Mouse (Mus musculus) cerebellum, postnatal 4 days (tissue): ENCODE results near the gene Nup205.

ENCODE experiments used
- DNase-seq, 2 experiments: peaks; one replicate each; pipeline ENCODE4 v3.0.0; 2022; ENCODE audit warnings: low spot score in 2 of 2, mixed read lengths in 1 of 2

The Nup205 gene

DNA sequence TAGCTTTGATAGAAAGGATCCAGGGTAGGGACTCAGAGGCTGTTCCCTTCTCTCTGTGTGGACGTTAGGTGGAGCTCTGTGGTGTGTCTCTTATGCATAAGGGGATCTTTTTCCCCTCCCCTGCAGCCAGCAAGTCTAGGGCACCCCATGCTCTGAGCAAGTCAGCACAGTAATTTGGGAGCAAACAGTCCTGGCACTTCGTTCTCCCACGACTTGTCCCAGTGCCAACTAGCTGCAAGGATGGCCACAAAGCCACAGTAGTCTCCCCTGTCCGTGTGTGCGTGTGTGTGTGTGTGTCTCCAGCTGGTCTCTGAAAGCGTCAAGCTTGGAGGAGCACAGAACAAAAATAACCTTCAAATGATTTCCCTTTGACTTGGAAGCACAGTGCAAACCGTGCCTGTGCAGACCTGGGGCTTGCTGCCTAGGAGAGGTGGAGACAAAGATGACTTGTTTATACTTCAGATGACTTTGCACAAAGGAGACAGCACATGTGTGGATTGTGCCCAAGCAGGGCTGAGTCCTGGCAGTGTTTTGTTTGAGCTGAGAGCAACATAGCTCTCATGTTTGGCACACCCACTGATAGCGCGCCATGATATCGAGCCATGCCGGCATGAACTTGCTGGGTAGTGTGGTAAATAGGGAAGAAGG lies 111.0 kb downstream of the Nup205 start:
- peak in 1 of 2 experiments; percentile 51 for DNase-seq

DNA sequence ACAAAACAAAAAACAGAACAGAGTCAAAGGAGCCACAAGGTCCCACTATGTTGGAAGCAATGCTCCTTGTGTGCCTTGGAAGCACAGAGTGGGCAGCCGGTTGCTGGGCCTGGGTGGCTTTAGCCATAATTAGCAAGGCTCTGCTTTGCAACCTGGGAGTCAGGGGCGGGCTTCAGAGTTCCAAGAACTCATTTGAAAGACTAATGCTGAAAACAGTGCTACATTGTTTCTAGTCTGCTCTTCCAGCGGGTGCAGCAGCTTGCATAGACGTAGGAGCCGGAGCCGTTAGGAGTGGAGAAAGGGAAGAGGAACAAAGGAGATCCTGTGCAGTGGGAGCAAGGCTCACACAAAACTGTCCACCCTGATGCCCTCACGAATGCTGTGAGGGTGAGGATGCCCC lies 111.7 kb downstream of the Nup205 start:
- no peak for DNase-seq

DNA sequence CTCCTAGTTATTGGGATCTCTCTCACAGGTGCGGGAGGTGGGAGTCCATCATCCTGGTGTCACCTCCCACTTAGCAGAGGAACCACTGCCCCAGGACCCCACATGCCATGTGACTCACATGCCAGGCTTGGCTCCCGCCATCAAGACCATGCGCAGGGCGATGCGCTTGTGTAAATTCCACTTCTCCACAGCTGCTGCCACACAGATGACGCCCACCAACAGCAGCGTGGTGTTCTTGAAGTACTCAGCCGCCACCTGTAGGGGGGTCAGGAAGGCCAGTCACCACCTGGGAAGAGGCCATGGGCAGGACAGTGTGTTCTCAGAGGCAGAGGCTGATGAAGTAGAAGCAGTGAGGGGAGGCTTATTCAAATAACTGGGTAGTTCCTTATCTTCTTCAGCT lies 112.5 kb downstream of the Nup205 start:
- DNase-seq: no peak

DNA sequence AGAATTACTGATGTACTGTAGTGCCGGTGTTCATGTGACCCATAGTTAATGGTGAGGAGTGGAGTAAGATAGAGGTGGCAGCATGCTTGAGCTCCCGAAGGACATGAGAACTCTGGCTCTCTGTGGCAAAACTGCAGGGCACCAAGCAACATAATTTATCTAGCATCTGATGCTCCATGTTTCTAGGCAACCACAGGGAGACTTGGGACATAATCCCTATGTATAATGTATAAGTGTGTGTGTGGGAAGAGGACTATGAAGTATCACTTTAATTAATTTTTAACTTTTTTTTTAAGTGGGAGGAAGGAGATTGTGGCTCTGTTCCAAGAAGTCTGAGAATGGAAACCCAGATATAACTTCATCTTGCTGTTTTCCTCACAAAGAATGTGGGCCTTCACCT lies 117.7 kb downstream of the Nup205 start:
- DNase-seq: no peak

GRCm38 (mm10) chr6:35297001-35297400 lies 119.8 kb downstream of the Nup205 start:
- no peak for DNase-seq
